Mouse (Mus musculus): ENCODE data around the gene Map4k4.

Map4k4 gene

GRCm38 (mm10) chr1:40037831-40038230 is 137.1 kb downstream of the Map4k4 start:
- DNase-seq (ENCODE audit: low spot score): no peak

GRCm38 (mm10) chr1:40045686-40046085 is 145.0 kb downstream of the Map4k4 start:
- DNase-seq (ENCODE audit: low spot score): no peak

- DNase-seq (ENCODE audit: low spot score): no peak
Observed at GRCm38 (mm10) chr1:40046600-40046999, 145.9 kb downstream of the Map4k4 start.

- no peak for DNase-seq (ENCODE audit: low spot score)
Observed at GRCm38 (mm10) chr1:40051157-40051556, 150.4 kb downstream of the Map4k4 start.

GRCm38 (mm10) chr1:40052156-40052555 is 151.4 kb downstream of the Map4k4 start:
- no peak for DNase-seq (ENCODE audit: low spot score)

GRCm38 (mm10) chr1:40053071-40053470 is 152.4 kb downstream of the Map4k4 start:
- no peak for DNase-seq (ENCODE audit: low spot score)

GRCm38 (mm10) chr1:40055051-40055450 is 154.3 kb downstream of the Map4k4 start:
- DNase-seq (ENCODE audit: low spot score): no peak

GRCm38 (mm10) chr1:40055963-40056362 is 155.2 kb downstream of the Map4k4 start:
- DNase-seq (ENCODE audit: low spot score): no peak

GRCm38 (mm10) chr1:40057351-40057750 is 156.6 kb downstream of the Map4k4 start:
- no peak for DNase-seq (ENCODE audit: low spot score)

GRCm38 (mm10) chr1:40058013-40058412 is 157.3 kb downstream of the Map4k4 start:
- no peak for DNase-seq (ENCODE audit: low spot score)

- no peak for DNase-seq (ENCODE audit: low spot score)
Observed at GRCm38 (mm10) chr1:40059122-40059774, 158.5 kb downstream of the Map4k4 start.

GRCm38 (mm10) chr1:40061359-40061758 is 160.6 kb downstream of the Map4k4 start:
- DNase-seq (ENCODE audit: low spot score): no peak

GRCm38 (mm10) chr1:40063409-40063808 is 162.7 kb downstream of the Map4k4 start:
- DNase-seq (ENCODE audit: low spot score): no peak

GRCm38 (mm10) chr1:40064508-40064907 is 163.8 kb downstream of the Map4k4 start:
- no peak for DNase-seq (ENCODE audit: low spot score)

GRCm38 (mm10) chr1:40072558-40072957 is 171.8 kb downstream of the Map4k4 start:
- DNase-seq (ENCODE audit: low spot score): no peak

GRCm38 (mm10) chr1:40073779-40074178 is 173.1 kb downstream of the Map4k4 start, which contains the start of gene Il1r2:
Gene Il1r2 (plus strand): TSS chr1:40074079.
- DNase-seq (ENCODE audit: low spot score): no peak
